ENCODE assay signal across 11 mouse cellular contexts in genomic region chrX:48899555-48899954, GRCm38 (mm10). TPM values are rescaled to one million over a fixed set of nuclear protein-coding genes. Genes with fewer than 3 reads are reported as not detected.
DNase-seq lines count a peak whose midpoint lies in the region; ATAC-seq and TF ChIP-seq lines count a peak whose summit lies in the region.
"Had no signal": no experiment of that assay in that cellular context is flagged by ENCODE, and none has a peak within 500 bp of the region (broad histone marks: within the 10 kb centered on the region; RNA-seq: fewer than 3 reads in every experiment).

No protein-coding gene starts in this region.

- TF ChIP-seq EP300 in stomach, postnatal 0 days (optimal IDR thresholded peaks at IDR 0.05), result no peak

- no peak overlapping the region for H3K4me2 ChIP-seq in embryonic facial prominence, embryonic 11.5 days (ENCODE audit: low read depth, low read length)
- no peak overlapping the region for H3K4me2 ChIP-seq in stomach, postnatal 0 days (replicated peaks; ENCODE audit: low read depth)
- H3K4me2 ChIP-seq in midbrain, embryonic 15.5 days, result no peak overlapping the region
- H3K4me2 ChIP-seq: stomach, embryonic 15.5 days had no signal

- no peaks in the 10 kb centered on the region for H3K36me3 ChIP-seq in embryonic facial prominence, embryonic 11.5 days (replicated peaks; ENCODE audit: control insufficient read depth, insufficient read depth, low read depth, low read length)
- no peaks in the 10 kb centered on the region for H3K36me3 ChIP-seq in embryonic facial prominence, embryonic 10.5 days (replicated peaks)
- H3K36me3 ChIP-seq in stomach, postnatal 0 days (ENCODE audit: control insufficient read depth, insufficient read depth, low read length), result no peaks in the 10 kb centered on the region
- no peaks in the 10 kb centered on the region for H3K36me3 ChIP-seq in midbrain, embryonic 15.5 days (replicated peaks)
- H3K36me3 ChIP-seq: stomach, embryonic 15.5 days had no signal

- H3K4me1 ChIP-seq in embryonic facial prominence, embryonic 11.5 days (ENCODE audit: control insufficient read depth, insufficient read depth, low read length), result no peaks in the 10 kb centered on the region
- H3K4me1 ChIP-seq in embryonic facial prominence, embryonic 10.5 days, result no peaks in the 10 kb centered on the region
- no peaks in the 10 kb centered on the region for H3K4me1 ChIP-seq in stomach, postnatal 0 days (replicated peaks; ENCODE audit: control insufficient read depth, insufficient read depth)
- H3K4me1 ChIP-seq in midbrain, embryonic 15.5 days, result no peaks in the 10 kb centered on the region
- H3K4me1 ChIP-seq: stomach, embryonic 15.5 days had no signal

- peak; percentile 70 for TF ChIP-seq CTCF in stomach, postnatal 0 days (IDR thresholded peaks at IDR 0.05; ENCODE audit: low read depth)

- intact Hi-C loops in left cerebral cortex, postnatal 25 days (cut with DNase I), result loop anchor here (5.0 kb wide), 1 partner anchor 408 kb away; no protein-coding TSS in a partner anchor
- intact Hi-C loops in left cerebral cortex, postnatal 10 days (cut with DNase I), result no loop called here
- intact Hi-C loops in heart, postnatal 36 days (cut with DNase I), result loop anchor here (5.0 kb wide), 1 partner anchor 408 kb away; no protein-coding TSS in a partner anchor

- ATAC-seq in embryonic facial prominence, embryonic 11.5 days (replicated peaks; ENCODE audit: insufficient number of reproducible peaks, low FRiP score, low TSS enrichment, low read depth), result no peak
- ATAC-seq in stomach, postnatal 0 days (ENCODE audit: low FRiP score, low TSS enrichment), result no peak
- ATAC-seq in midbrain, embryonic 15.5 days (replicated peaks), result no peak

- H3K27ac ChIP-seq in embryonic facial prominence, embryonic 11.5 days (replicated peaks; ENCODE audit: low read depth, low read length), result no peak overlapping the region
- H3K27ac ChIP-seq in embryonic facial prominence, embryonic 10.5 days (replicated peaks), result no peak overlapping the region
- no peak overlapping the region for H3K27ac ChIP-seq in stomach, postnatal 0 days (replicated peaks)
- H3K27ac ChIP-seq in midbrain, embryonic 15.5 days, result no peak overlapping the region
- H3K27ac ChIP-seq: stomach, embryonic 15.5 days had no signal

- WGBS in embryonic facial prominence, embryonic 11.5 days, result 56% methylated on average over 5 of the region's 5 CpGs
- 60% methylated on average over 5 of the region's 5 CpGs for WGBS in embryonic facial prominence, embryonic 10.5 days
- WGBS in stomach, postnatal 0 days, result 35% methylated on average over 5 of the region's 5 CpGs
- WGBS in midbrain, embryonic 15.5 days, result 53% methylated on average over 5 of the region's 5 CpGs

- H3K9ac ChIP-seq in embryonic facial prominence, embryonic 11.5 days (replicated peaks; ENCODE audit: low read length), result no peak overlapping the region
- H3K9ac ChIP-seq in stomach, postnatal 0 days (ENCODE audit: low read length), result no peak overlapping the region
- H3K9ac ChIP-seq in midbrain, embryonic 15.5 days, result no peak overlapping the region
- H3K9ac ChIP-seq: stomach, embryonic 15.5 days had no signal

- H3K27me3 ChIP-seq in embryonic facial prominence, embryonic 11.5 days (ENCODE audit: control insufficient read depth, insufficient read depth, low read length), result no peaks in the 10 kb centered on the region
- H3K27me3 ChIP-seq in embryonic facial prominence, embryonic 10.5 days (replicated peaks; ENCODE audit: low read depth, poor library complexity, severe bottlenecking), result no peaks in the 10 kb centered on the region
- no peaks in the 10 kb centered on the region for H3K27me3 ChIP-seq in stomach, postnatal 0 days (ENCODE audit: control insufficient read depth, insufficient read depth, low read length)
- H3K27me3 ChIP-seq in midbrain, embryonic 15.5 days (replicated peaks), result no peaks in the 10 kb centered on the region
- H3K27me3 ChIP-seq: stomach, embryonic 15.5 days had no signal

- no peak overlapping the region for H3K4me3 ChIP-seq in embryonic facial prominence, embryonic 11.5 days (ENCODE audit: low read depth, low read length)
- no peak overlapping the region for H3K4me3 ChIP-seq in embryonic facial prominence, embryonic 10.5 days
- H3K4me3 ChIP-seq in stomach, postnatal 0 days (ENCODE audit: low read depth, low read length), result no peak overlapping the region
- no peak overlapping the region for H3K4me3 ChIP-seq in midbrain, embryonic 15.5 days
- H3K4me3 ChIP-seq: stomach, embryonic 15.5 days had no signal

- peak; percentile 52 for DNase-seq in embryonic facial prominence, embryonic 11.5 days (ENCODE audit: low spot score)
- DNase-seq in embryonic facial prominence, embryonic 10.5 days (ENCODE audit: low spot score), result no peak
- peak; percentile 5 to 9 for DNase-seq in left cerebral cortex, postnatal 25 days (ENCODE audit: low spot score in 2 of 2)
- no peak for DNase-seq in left cerebral cortex, postnatal 10 days (ENCODE audit: extremely low spot score in 1 of 2, low spot score in 2 of 2)
- peak; percentile 19 for DNase-seq in Muller cell, postnatal 12 days (ENCODE audit: inconsistent ontology term)
- DNase-seq in heart, postnatal 36 days, result peak; percentile 14 to 15
- no peak for DNase-seq in stomach, postnatal 0 days (ENCODE audit: low spot score)

- H3K9me3 ChIP-seq in embryonic facial prominence, embryonic 11.5 days (replicated peaks; ENCODE audit: control insufficient read depth, low read length), result no peaks in the 10 kb centered on the region
- no peaks in the 10 kb centered on the region for H3K9me3 ChIP-seq in embryonic facial prominence, embryonic 10.5 days
- no peaks in the 10 kb centered on the region for H3K9me3 ChIP-seq in stomach, postnatal 0 days (ENCODE audit: control insufficient read depth, low read length)
- H3K9me3 ChIP-seq in midbrain, embryonic 15.5 days, result no peaks in the 10 kb centered on the region
- H3K9me3 ChIP-seq: stomach, embryonic 15.5 days had no signal

RNA-seq across cellular contexts. Expression of gene Gm595, which starts 22.0 kb away (rescaled TPM):
- not detected in 2 replicates for polyA plus RNA-seq in embryonic facial prominence, embryonic 11.5 days (2014; fragmentation: Nextera tagmentation; extraction: Ambion mirVana)
- not detected in 2 replicates for polyA plus RNA-seq in embryonic facial prominence, embryonic 10.5 days (2016; fragmentation: Nextera tagmentation; extraction: Ambion mirVana)
- not detected for total RNA-seq in left cerebral cortex, postnatal 25 days (2021)
- total RNA-seq in left cerebral cortex, postnatal 10 days (2021), result not detected
- not detected for total RNA-seq in heart, postnatal 36 days (2021)
- not detected in 2 replicates for polyA plus RNA-seq in stomach, postnatal 0 days (2015; fragmentation: Nextera tagmentation; extraction: Ambion mirVana)
- polyA plus RNA-seq in midbrain, embryonic 15.5 days (2015; fragmentation: Nextera tagmentation; extraction: Ambion mirVana), result not detected in 2 replicates
- total RNA-seq: gastrocnemius, postnatal 4 days had no signal
- polyA plus RNA-seq: lung, embryonic 16.5 days; stomach, embryonic 15.5 days had no signal

Comparison
In these comparisons a context has a peak if more than half of its experiments do, and no peak if none do; other contexts are left out.
1. DNase-seq: peak in embryonic facial prominence, embryonic 11.5 days (single experiment), left cerebral cortex, postnatal 25 days (2 of 2), Muller cell, postnatal 12 days (single experiment) and heart, postnatal 36 days (2 of 2); none in embryonic facial prominence, embryonic 10.5 days (single experiment), left cerebral cortex, postnatal 10 days (0 of 2) and stomach, postnatal 0 days (single experiment).